6 mouse cellular contexts compared by ENCODE assay signal in the genomic region with DNA sequence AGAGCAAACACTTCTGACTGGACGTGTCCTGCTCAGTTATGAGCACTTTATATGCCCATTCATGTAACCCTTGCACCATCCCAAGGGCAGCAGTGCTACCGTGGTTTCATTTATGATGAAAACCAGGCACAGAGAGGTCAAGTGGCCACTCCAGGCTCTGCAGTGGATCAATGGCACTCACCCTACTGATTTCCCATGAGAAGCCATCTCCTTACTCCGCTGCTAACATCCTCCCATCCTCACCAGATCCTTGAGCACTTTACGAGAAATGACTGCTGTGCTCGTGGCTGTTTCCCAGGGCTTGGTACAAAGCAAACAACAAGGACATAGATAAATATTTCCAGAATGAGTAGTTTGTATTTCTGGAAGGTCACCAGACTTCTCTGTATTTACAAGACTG.
"Had no signal": no experiment of that assay in that cellular context is flagged by ENCODE, and none has a peak within 500 bp of the region (broad histone marks: within the 10 kb centered on the region; RNA-seq: fewer than 3 reads in every experiment).

No protein-coding gene starts in this region.

- DNase-seq: kidney, adult 18-20 months; kidney, postnatal 10 days; kidney, postnatal 4 days; liver; liver, embryonic 13.5 days; thymus, postnatal 4 days had no signal
